Mouse (Mus musculus) ES-E14 (cell line): ENCODE results near the gene Phkb.

Experiments
- CHD2 ChIP-seq: IDR thresholded peaks from 2 replicates; pipeline ENCODE4 v1.6.1; 2014; ENCODE audit warnings: mild to moderate bottlenecking, low read depth, low read length, inconsistent platforms
- HCFC1 ChIP-seq: IDR thresholded peaks from 2 replicates; pipeline ENCODE4 v1.6.1; 2012; ENCODE audit warnings: low read length, inconsistent platforms, borderline replicate concordance; ENCODE audit not compliant: insufficient read depth
- MAFK ChIP-seq: IDR thresholded peaks from 2 replicates; pipeline ENCODE4 v1.6.1; 2014; ENCODE audit warnings: mild to moderate bottlenecking, low read depth, low read length, inconsistent platforms; ENCODE audit not compliant: insufficient read depth
- ZNF384 ChIP-seq: IDR thresholded peaks from 2 replicates; pipeline ENCODE4 v1.6.1; 2012; ENCODE audit warnings: low read depth, low read length, inconsistent platforms

DNA sequence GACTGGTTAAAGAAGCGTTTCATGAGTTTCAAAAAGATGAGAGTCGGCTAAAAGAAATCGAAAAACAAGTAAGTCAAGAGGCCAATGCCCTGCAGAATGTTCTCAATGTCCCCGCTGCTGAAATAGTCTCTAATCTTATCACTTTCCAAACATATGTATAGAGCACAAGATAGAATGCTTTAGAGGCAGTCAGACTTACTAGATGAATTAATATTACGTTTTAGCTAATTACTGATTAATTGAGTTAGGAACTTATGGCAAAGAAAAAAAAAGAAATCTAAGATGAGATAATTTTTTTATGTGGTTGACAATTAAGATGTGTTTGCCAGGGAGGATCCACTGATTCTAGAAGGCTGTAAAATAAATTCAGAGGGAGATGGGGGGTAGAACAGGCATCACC, 217.9 kb downstream of the Phkb start:
- TF ChIP-seq MAFK = no peak
- no peak for TF ChIP-seq ZNF384
- no peak for TF ChIP-seq HCFC1
- TF ChIP-seq CHD2 = no peak
